Mouse (Mus musculus) liver, embryonic 14.5 days (tissue): ENCODE results near the gene Prrc2b. TPM values are rescaled to one million over a fixed set of nuclear protein-coding genes. Genes with fewer than 3 reads are reported as not detected.

ENCODE experiments used
- ATAC-seq: fragments of 200-750 bp; cut with Nextera tagmentation; 2 replicates; pipeline ENCODE4 v1.8.0; 2017; ENCODE audit warnings: moderate number of reproducible peaks, mild to moderate bottlenecking, moderate library complexity; ENCODE audit not compliant: insufficient read depth
- DNase-seq, 3 experiments: peaks; one replicate each; pipeline ENCODE4 v3.0.0-alpha.2; 2012 to 2013; ENCODE audit warnings: low read depth in 3 of 3, low spot score in 3 of 3
- H3K27ac ChIP-seq: fragments of 300-500 bp; sonication (generic); 2 replicates; pipeline ENCODE4 v1.5.1; 2014; ENCODE audit warnings: moderate library complexity, mild to moderate bottlenecking, control low read depth, inconsistent platforms
- H3K27me3 ChIP-seq: fragments of 300-500 bp; sonication (generic); 2 replicates; pipeline ENCODE4 v1.6.1; 2014; ENCODE audit warnings: mild to moderate bottlenecking, low read length, moderate library complexity; ENCODE audit not compliant: control insufficient read depth, insufficient read depth
- H3K36me3 ChIP-seq: fragments of 300-500 bp; sonication (generic); replicated peaks from 2 replicates; pipeline ENCODE4 v1.6.1; 2014; ENCODE audit warnings: low read depth; ENCODE audit not compliant: control insufficient read depth, insufficient read depth
- H3K4me1 ChIP-seq, 2 experiments: fragments of 200-500 bp in 1 of 2; fragments of 300-500 bp in 1 of 2; sonication (generic) in 1 of 2; replicated peaks; 2 replicates each; pipeline ENCODE4 v1.6.1; 2012 to 2014; ENCODE audit warnings: antibody characterized with exemption in 1 of 2, inconsistent platforms in 1 of 2, low read length in 1 of 2; ENCODE audit not compliant: control insufficient read depth in 2 of 2, insufficient read depth in 2 of 2
- H3K4me2 ChIP-seq: fragments of 300-500 bp; sonication (generic); 2 replicates; pipeline ENCODE4 v1.6.1; 2014; ENCODE audit warnings: low read depth, mild to moderate bottlenecking, control low read depth, moderate library complexity
- H3K4me3 ChIP-seq, 2 experiments: fragments of 200-500 bp in 1 of 2; fragments of 300-500 bp in 1 of 2; sonication (generic) in 1 of 2; 2 replicates each; pipeline ENCODE4 v1.5.1; 2012 to 2014; ENCODE audit warnings: low read depth in 2 of 2, low read length in 2 of 2, mild to moderate bottlenecking in 2 of 2, control low read depth in 1 of 2, inconsistent platforms in 1 of 2, moderate library complexity in 1 of 2; ENCODE audit not compliant: insufficient read depth in 1 of 2
- H3K9ac ChIP-seq: fragments of 300-500 bp; sonication (generic); replicated peaks from 2 replicates; pipeline ENCODE4 v1.6.1; 2014; ENCODE audit warnings: mild to moderate bottlenecking, control low read depth, moderate library complexity
- H3K9me3 ChIP-seq: fragments of 300-500 bp; sonication (generic); 2 replicates; pipeline ENCODE4 v1.6.1; 2016; ENCODE audit warnings: low read length, mixed read lengths; ENCODE audit not compliant: control insufficient read depth
- CTCF ChIP-seq: IDR thresholded peaks from 2 replicates; pipeline ENCODE4 v1.5.1; 2016; ENCODE audit warnings: antibody characterized with exemption, low read depth, control low read depth
- EP300 ChIP-seq: IDR thresholded peaks from 2 replicates; pipeline ENCODE4 v1.6.1; 2016; ENCODE audit warnings: antibody characterized with exemption, low read depth
- WGBS: fragments of 180-500 bp; shearing (Covaris S2); extraction: QIAGEN DNeasy Blood & Tissue Kit; methylation state at CpG from one replicate; pipeline ENCODE4 v1.1.7; 2014; ENCODE audit not compliant: insufficient replicate concordance; 5-methylcytosine and 5-hydroxymethylcytosine counted together
- polyA plus RNA-seq, 2 experiments: library from polyadenylated mRNA; depleted of rRNA in 1 of 2; stranded (reverse) in 1 of 2; unstranded in 1 of 2; fragments of >200 nt; fragmentation: Nextera tagmentation in 1 of 2; extraction: Ambion mirVana in 1 of 2; gene quantifications; 2 replicates each; pipeline versions ENCODE4 v1.2.1 to v1.2.3; 2012 to 2014

Prrc2b gene
- polyA plus RNA-seq, 2 experiments, result 6.2 to 7.6 TPM

GRCm38 (mm10) chr2:32238708-32239435, 88.0 kb downstream of the Prrc2b start:
- Histone ChIP-seq H3K9me3 (no peaks in the 10 kb centered on the region), H3K27ac (no peak overlapping the region), H3K4me1 (peaks cover 5 to 11% of the 10 kb centered on the region in 2 experiments; a peak in 3 of 4 replicates), H3K27me3 (no peaks in the 10 kb centered on the region), H3K36me3 (no peaks in the 10 kb centered on the region; the same call in none of the 2 replicates), H3K4me2 (no peak overlapping the region), H3K4me3 (no peak overlapping the region), H3K9ac (no peak overlapping the region)
- no peak for TF ChIP-seq CTCF
- no peak for TF ChIP-seq EP300
- no peak for ATAC-seq
- WGBS, result 54% methylated on average over 9 of the region's 9 CpGs
- no peak for DNase-seq

GRCm38 (mm10) chr2:32240591-32240990, 89.7 kb downstream of the Prrc2b start:
- Histone ChIP-seq H3K9me3 (no peaks in the 10 kb centered on the region), H3K4me2 (no peak overlapping the region), H3K27me3 (no peaks in the 10 kb centered on the region), H3K27ac (no peak overlapping the region), H3K4me1 (peaks cover 3% of the 10 kb centered on the region in 2 experiments; a peak in 1 of 4 replicates), H3K4me3 (no peak overlapping the region), H3K36me3 (peaks cover 2% of the 10 kb centered on the region), H3K9ac (no peak overlapping the region)
- TF ChIP-seq CTCF (no peak), EP300 (no peak)
- no peak for ATAC-seq
- DNase-seq, result no peak
- WGBS, result 76% methylated on average over 5 of the region's 5 CpGs

GRCm38 (mm10) chr2:32242986-32243385, 92.1 kb downstream of the Prrc2b start:
- H3K4me1 ChIP-seq, result no peaks in the 10 kb centered on the region
- 78% methylated on average over 4 of the region's 4 CpGs for WGBS
- no peak overlapping the region for H3K9ac ChIP-seq
- no peak overlapping the region for H3K4me2 ChIP-seq
- TF ChIP-seq EP300, result no peak
- TF ChIP-seq CTCF, result no peak
- H3K4me3 ChIP-seq, result no peak overlapping the region
- peaks cover 7% of the 10 kb centered on the region for H3K36me3 ChIP-seq
- no peak for ATAC-seq
- no peak for DNase-seq
- H3K9me3 ChIP-seq, result no peaks in the 10 kb centered on the region
- H3K27ac ChIP-seq, result no peak overlapping the region
- H3K27me3 ChIP-seq, result no peaks in the 10 kb centered on the region

GRCm38 (mm10) chr2:32246741-32247140, 95.9 kb downstream of the Prrc2b start:
- no peak for TF ChIP-seq EP300
- TF ChIP-seq CTCF, result no peak
- ATAC-seq (no peak), DNase-seq (no peak)
- H3K4me2 ChIP-seq, result no peak overlapping the region
- H3K4me1 ChIP-seq, result no peaks in the 10 kb centered on the region
- no peak overlapping the region for H3K4me3 ChIP-seq
- no peaks in the 10 kb centered on the region for H3K9me3 ChIP-seq
- H3K36me3 ChIP-seq, result peaks cover 15% of the 10 kb centered on the region
- no peak overlapping the region for H3K9ac ChIP-seq
- no peaks in the 10 kb centered on the region for H3K27me3 ChIP-seq
- no peak overlapping the region for H3K27ac ChIP-seq
- 74% methylated on average over 4 of the region's 4 CpGs for WGBS

- no peak overlapping the region for H3K9ac ChIP-seq
- no peak overlapping the region for H3K27ac ChIP-seq
- TF ChIP-seq CTCF (no peak), EP300 (no peak)
- no peak overlapping the region for H3K4me3 ChIP-seq
- H3K4me1 ChIP-seq, result no peaks in the 10 kb centered on the region
- no peak overlapping the region for H3K4me2 ChIP-seq
- peaks cover 15% of the 10 kb centered on the region for H3K36me3 ChIP-seq
- H3K9me3 ChIP-seq, result no peaks in the 10 kb centered on the region
- 66% methylated on average over 10 of the region's 10 CpGs for WGBS
- no peak for ATAC-seq
- no peaks in the 10 kb centered on the region for H3K27me3 ChIP-seq
- no peak for DNase-seq
Measured at GRCm38 (mm10) chr2:32248377-32249361, 97.8 kb downstream of the Prrc2b start.
